Mouse (Mus musculus): ENCODE data around the gene Rap1gds1.
A peak's percentile ranks its signal among the peaks of the same experiment; 100 is the strongest.

The Rap1gds1 gene

DNA sequence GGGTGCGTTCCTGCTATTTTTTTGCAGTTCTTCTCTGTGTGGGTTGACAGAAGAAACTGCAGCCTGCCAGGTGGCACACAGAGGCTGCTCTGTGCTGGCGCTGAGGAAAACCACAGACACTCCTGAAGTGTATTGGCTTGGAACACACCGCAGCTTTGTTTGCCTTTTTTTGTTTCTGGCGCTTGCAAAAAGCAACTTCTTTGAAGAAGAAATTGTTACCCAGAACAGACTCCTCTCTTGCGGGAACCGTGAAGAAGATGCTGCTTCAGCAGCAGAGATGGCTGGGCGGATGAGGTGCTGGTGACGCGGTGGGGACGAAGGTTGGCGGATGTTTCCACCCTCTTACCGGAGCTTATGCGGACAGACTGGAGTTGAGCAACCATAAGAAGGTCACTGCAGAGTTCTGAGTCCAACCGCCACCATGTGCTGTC lies 198.1 kb downstream of the Rap1gds1 start:
- peak; percentile 77 to 87 for DNase-seq

GRCm38 (mm10) chr3:138876418-138876817 lies 198.6 kb downstream of the Rap1gds1 start:
- DNase-seq, result no peak

- DNase-seq, result peak; percentile 50 to 67
Observed at GRCm38 (mm10) chr3:138875936-138876335, 199.1 kb downstream of the Rap1gds1 start.

Data from thymus, postnatal 36 days (tissue).